Mouse (Mus musculus) embryo, embryonic 10.5 days (tissue): ENCODE measurements at regions not wholly inside any gene's neighbourhood (a gene's known extent, or its start where the extent isn't known, plus 50 kb on each side); places are given as distances from the start of the nearest gene placed in this dataset.
"Not testable (repeated sequence)": the region's sequence is repeated elsewhere in the genome, so short reads cannot be mapped to it uniquely, and the experiment has no call there.

Source experiments
- DNase-seq: peaks from one replicate; pipeline ENCODE4 v3.0.0-alpha.2; 2015; ENCODE audit warnings: low spot score

GRCm38 (mm10) chr6:109125447-109125846, 297.0 kb downstream of the Edem1 start:
- no peak for DNase-seq

GRCm38 (mm10) chr6:109127203-109127602, 298.8 kb downstream of the Edem1 start:
- DNase-seq: no peak

- no peak for DNase-seq
Observed at GRCm38 (mm10) chr6:109146111-109146510, 317.7 kb downstream of the Edem1 start.

GRCm38 (mm10) chr6:109149043-109149442, 320.6 kb downstream of the Edem1 start:
- peak; percentile 9 for DNase-seq

GRCm38 (mm10) chr6:109150023-109150911, 321.8 kb downstream of the Edem1 start:
- peak; percentile 94 for DNase-seq

GRCm38 (mm10) chr6:109150912-109151256, 322.4 kb downstream of the Edem1 start:
- no peak for DNase-seq

- no peak for DNase-seq
Observed at GRCm38 (mm10) chr6:109153624-109154023, 325.2 kb downstream of the Edem1 start.

GRCm38 (mm10) chr6:109159561-109159960, 331.1 kb downstream of the Edem1 start:
- DNase-seq: no peak

GRCm38 (mm10) chr6:109167439-109167838, 339.0 kb downstream of the Edem1 start:
- DNase-seq: no peak

- DNase-seq: no peak
Observed at GRCm38 (mm10) chr6:109172104-109172850, 343.8 kb downstream of the Edem1 start.

GRCm38 (mm10) chr6:109173015-109173414, 344.6 kb downstream of the Edem1 start:
- no peak for DNase-seq

GRCm38 (mm10) chr6:109176876-109177275, 348.4 kb downstream of the Edem1 start:
- peak; percentile 57 for DNase-seq

- peak; percentile 12 for DNase-seq
Observed at GRCm38 (mm10) chr6:109182878-109183277, 354.4 kb downstream of the Edem1 start.

GRCm38 (mm10) chr6:109193061-109193460, 364.6 kb downstream of the Edem1 start:
- DNase-seq: not testable (repeated sequence)

GRCm38 (mm10) chr6:109193603-109194002, 365.2 kb downstream of the Edem1 start:
- no peak for DNase-seq

- DNase-seq: no peak
Observed at GRCm38 (mm10) chr6:109209699-109210098, 381.3 kb downstream of the Edem1 start.

- DNase-seq: no peak
Observed at GRCm38 (mm10) chr6:109230391-109230790, 401.9 kb downstream of the Edem1 start.

- no peak for DNase-seq
Observed at GRCm38 (mm10) chr6:109233426-109233825, 405.0 kb downstream of the Edem1 start.

- no peak for DNase-seq
Observed at GRCm38 (mm10) chr6:109245666-109246065, 417.2 kb downstream of the Edem1 start.

- not testable (repeated sequence) for DNase-seq
Observed at GRCm38 (mm10) chr6:109246510-109246909, 418.1 kb downstream of the Edem1 start.
